Mouse (Mus musculus) liver, embryonic 14.5 days (tissue): Measurements from ENCODE around the gene Tac2. TPM values are rescaled to one million over a fixed set of nuclear protein-coding genes. Genes with fewer than 3 reads are reported as not detected.

Experiments used
- ATAC-seq: fragments of 200-750 bp; cut with Nextera tagmentation; 2 replicates; pipeline ENCODE4 v1.8.0; 2017; ENCODE audit warnings: moderate number of reproducible peaks, mild to moderate bottlenecking, moderate library complexity; ENCODE audit not compliant: insufficient read depth
- DNase-seq, 3 experiments: peaks; one replicate each; pipeline ENCODE4 v3.0.0-alpha.2; 2012 to 2013; ENCODE audit warnings: low read depth in 3 of 3, low spot score in 3 of 3
- H3K27ac ChIP-seq: fragments of 300-500 bp; sonication (generic); 2 replicates; pipeline ENCODE4 v1.5.1; 2014; ENCODE audit warnings: moderate library complexity, mild to moderate bottlenecking, control low read depth, inconsistent platforms
- H3K27me3 ChIP-seq: fragments of 300-500 bp; sonication (generic); 2 replicates; pipeline ENCODE4 v1.6.1; 2014; ENCODE audit warnings: mild to moderate bottlenecking, low read length, moderate library complexity; ENCODE audit not compliant: control insufficient read depth, insufficient read depth
- H3K36me3 ChIP-seq: fragments of 300-500 bp; sonication (generic); replicated peaks from 2 replicates; pipeline ENCODE4 v1.6.1; 2014; ENCODE audit warnings: low read depth; ENCODE audit not compliant: control insufficient read depth, insufficient read depth
- H3K4me1 ChIP-seq, 2 experiments: fragments of 200-500 bp in 1 of 2; fragments of 300-500 bp in 1 of 2; sonication (generic) in 1 of 2; replicated peaks; 2 replicates each; pipeline ENCODE4 v1.6.1; 2012 to 2014; ENCODE audit warnings: antibody characterized with exemption in 1 of 2, inconsistent platforms in 1 of 2, low read length in 1 of 2; ENCODE audit not compliant: control insufficient read depth in 2 of 2, insufficient read depth in 2 of 2
- H3K4me2 ChIP-seq: fragments of 300-500 bp; sonication (generic); 2 replicates; pipeline ENCODE4 v1.6.1; 2014; ENCODE audit warnings: low read depth, mild to moderate bottlenecking, control low read depth, moderate library complexity
- H3K4me3 ChIP-seq, 2 experiments: fragments of 200-500 bp in 1 of 2; fragments of 300-500 bp in 1 of 2; sonication (generic) in 1 of 2; 2 replicates each; pipeline ENCODE4 v1.5.1; 2012 to 2014; ENCODE audit warnings: low read depth in 2 of 2, low read length in 2 of 2, mild to moderate bottlenecking in 2 of 2, control low read depth in 1 of 2, inconsistent platforms in 1 of 2, moderate library complexity in 1 of 2; ENCODE audit not compliant: insufficient read depth in 1 of 2
- H3K9ac ChIP-seq: fragments of 300-500 bp; sonication (generic); replicated peaks from 2 replicates; pipeline ENCODE4 v1.6.1; 2014; ENCODE audit warnings: mild to moderate bottlenecking, control low read depth, moderate library complexity
- H3K9me3 ChIP-seq: fragments of 300-500 bp; sonication (generic); 2 replicates; pipeline ENCODE4 v1.6.1; 2016; ENCODE audit warnings: low read length, mixed read lengths; ENCODE audit not compliant: control insufficient read depth
- CTCF ChIP-seq: IDR thresholded peaks from 2 replicates; pipeline ENCODE4 v1.5.1; 2016; ENCODE audit warnings: antibody characterized with exemption, low read depth, control low read depth
- EP300 ChIP-seq: IDR thresholded peaks from 2 replicates; pipeline ENCODE4 v1.6.1; 2016; ENCODE audit warnings: antibody characterized with exemption, low read depth
- WGBS: fragments of 180-500 bp; shearing (Covaris S2); extraction: QIAGEN DNeasy Blood & Tissue Kit; methylation state at CpG from one replicate; pipeline ENCODE4 v1.1.7; 2014; ENCODE audit not compliant: insufficient replicate concordance; 5-methylcytosine and 5-hydroxymethylcytosine counted together
- polyA plus RNA-seq, 2 experiments: library from polyadenylated mRNA; depleted of rRNA in 1 of 2; stranded (reverse) in 1 of 2; unstranded in 1 of 2; fragments of >200 nt; fragmentation: Nextera tagmentation in 1 of 2; extraction: Ambion mirVana in 1 of 2; gene quantifications; 2 replicates each; pipeline versions ENCODE4 v1.2.1 to v1.2.3; 2012 to 2014

The Tac2 gene
- polyA plus RNA-seq, 2 experiments, result 20.7 to 26.8 TPM

DNA sequence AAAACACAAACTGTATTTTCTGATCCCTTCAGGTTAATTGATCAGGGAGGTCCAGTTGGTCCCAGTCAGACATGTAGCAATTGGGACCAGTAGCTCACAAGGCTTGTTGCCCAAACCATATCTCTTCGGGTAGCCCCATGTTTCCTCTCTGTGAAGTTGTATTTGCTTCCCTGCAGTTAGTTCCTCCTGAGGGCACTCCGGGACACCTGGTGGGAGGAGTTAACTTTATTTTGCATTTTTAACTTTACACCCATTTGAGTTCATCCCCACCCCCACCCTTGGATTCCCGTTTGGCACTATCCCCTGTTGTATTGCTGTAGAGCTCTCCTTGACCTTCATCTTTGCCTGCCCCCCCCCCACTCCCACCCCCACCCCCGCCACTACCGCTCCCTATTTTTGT, 21.6 kb downstream of the Tac2 start:
- Histone ChIP-seq H3K4me2 (no peak overlapping the region), H3K36me3 (peaks cover 22% of the 10 kb centered on the region), H3K4me1 (peaks cover 0 to 15% of the 10 kb centered on the region in 2 experiments; a peak in 1 of 4 replicates), H3K9ac (no peak overlapping the region), H3K27me3 (no peaks in the 10 kb centered on the region), H3K9me3 (no peaks in the 10 kb centered on the region), H3K4me3 (no peak overlapping the region), H3K27ac (no peak overlapping the region)
- ATAC-seq (no peak), DNase-seq (no peak)
- WGBS, result 55% methylated on average over 5 of the region's 5 CpGs
- no peak for TF ChIP-seq CTCF
- TF ChIP-seq EP300, result no peak

DNA sequence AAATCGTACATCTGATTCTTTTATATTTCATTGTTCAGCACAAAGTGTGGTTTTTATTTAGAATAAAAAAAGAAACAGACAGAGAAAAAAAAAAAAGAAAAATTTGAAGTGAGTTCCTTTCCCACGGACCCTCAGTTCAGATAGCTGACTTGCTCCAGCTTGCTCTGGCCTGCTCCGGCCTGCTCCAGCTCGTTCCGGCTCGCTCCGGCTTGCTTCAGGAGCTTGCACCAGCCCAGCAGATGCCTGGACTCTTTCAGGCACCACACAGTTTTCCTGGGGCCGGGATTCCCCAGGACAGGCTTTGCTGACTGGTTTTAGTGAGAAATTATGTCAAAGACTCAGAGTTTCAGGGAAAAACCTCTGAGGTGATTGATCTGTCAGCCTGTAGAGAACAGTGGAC, 23.0 kb downstream of the Tac2 start:
- WGBS, result 73% methylated on average over 8 of the region's 8 CpGs

DNA sequence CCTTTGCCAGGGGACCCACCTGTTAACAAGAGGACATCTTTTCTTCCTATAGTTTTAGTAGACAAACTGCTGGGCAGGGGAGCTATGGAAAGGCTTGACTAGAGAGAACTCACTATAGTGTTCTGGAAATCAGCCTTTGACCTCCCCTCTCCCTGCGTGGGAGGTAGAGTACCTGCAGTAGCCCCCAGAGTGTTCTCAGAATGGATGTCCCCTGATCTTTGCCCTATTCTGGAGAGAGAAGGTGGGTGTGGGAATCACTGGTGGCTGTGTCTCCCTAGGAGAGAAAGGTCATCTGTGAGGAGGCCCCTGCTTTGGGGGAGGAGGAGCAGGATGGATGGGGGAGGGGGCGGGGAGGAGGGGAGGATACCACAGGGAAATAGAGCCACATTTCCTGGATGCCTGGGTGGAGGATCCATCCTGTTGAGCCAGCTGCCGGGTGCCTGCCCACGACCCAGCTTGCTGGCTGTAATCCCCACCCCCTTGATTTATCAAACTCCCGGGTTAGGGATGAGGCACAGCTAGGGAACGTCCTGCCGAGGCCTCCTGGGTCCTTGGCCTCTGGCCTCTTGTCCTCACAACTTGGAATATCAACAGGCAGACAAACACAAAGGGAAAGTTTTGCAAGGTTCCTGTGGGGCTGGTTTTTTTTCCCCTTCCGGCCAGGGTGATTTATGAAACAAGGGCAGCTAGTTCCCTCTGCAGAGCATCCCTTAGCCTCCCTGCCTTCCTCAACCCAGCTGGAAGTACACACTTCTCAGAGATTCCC, 24.8 kb downstream of the Tac2 start:
- ATAC-seq (peak; percentile 50), DNase-seq (no peak)
- H3K4me3 ChIP-seq, result no peak overlapping the region
- peaks cover 2% of the 10 kb centered on the region for H3K36me3 ChIP-seq
- no peaks in the 10 kb centered on the region for H3K9me3 ChIP-seq
- 21% methylated on average over 8 of the region's 8 CpGs for WGBS
- H3K27ac ChIP-seq, result no peak overlapping the region
- no peaks in the 10 kb centered on the region for H3K27me3 ChIP-seq
- no peak overlapping the region for H3K9ac ChIP-seq
- H3K4me1 ChIP-seq, result peaks cover 0 to 17% of the 10 kb centered on the region in 2 experiments; a peak in 1 of 4 replicates
- TF ChIP-seq EP300, result no peak
- no peak for TF ChIP-seq CTCF
- H3K4me2 ChIP-seq, result peak overlapping the region; percentile 23

More for the DNA sequence above, 23.0 kb downstream of the Tac2 start:
- Histone ChIP-seq H3K27me3 (no peaks in the 10 kb centered on the region), H3K36me3 (peaks cover 15% of the 10 kb centered on the region), H3K4me2 (no peak overlapping the region), H3K27ac (no peak overlapping the region), H3K4me3 (no peak overlapping the region), H3K4me1 (peaks cover 0 to 15% of the 10 kb centered on the region in 2 experiments; a peak in 1 of 4 replicates), H3K9me3 (no peaks in the 10 kb centered on the region), H3K9ac (no peak overlapping the region)
- DNase-seq, result no peak
- no peak for TF ChIP-seq EP300
- no peak for TF ChIP-seq CTCF
- ATAC-seq, result no peak

DNA sequence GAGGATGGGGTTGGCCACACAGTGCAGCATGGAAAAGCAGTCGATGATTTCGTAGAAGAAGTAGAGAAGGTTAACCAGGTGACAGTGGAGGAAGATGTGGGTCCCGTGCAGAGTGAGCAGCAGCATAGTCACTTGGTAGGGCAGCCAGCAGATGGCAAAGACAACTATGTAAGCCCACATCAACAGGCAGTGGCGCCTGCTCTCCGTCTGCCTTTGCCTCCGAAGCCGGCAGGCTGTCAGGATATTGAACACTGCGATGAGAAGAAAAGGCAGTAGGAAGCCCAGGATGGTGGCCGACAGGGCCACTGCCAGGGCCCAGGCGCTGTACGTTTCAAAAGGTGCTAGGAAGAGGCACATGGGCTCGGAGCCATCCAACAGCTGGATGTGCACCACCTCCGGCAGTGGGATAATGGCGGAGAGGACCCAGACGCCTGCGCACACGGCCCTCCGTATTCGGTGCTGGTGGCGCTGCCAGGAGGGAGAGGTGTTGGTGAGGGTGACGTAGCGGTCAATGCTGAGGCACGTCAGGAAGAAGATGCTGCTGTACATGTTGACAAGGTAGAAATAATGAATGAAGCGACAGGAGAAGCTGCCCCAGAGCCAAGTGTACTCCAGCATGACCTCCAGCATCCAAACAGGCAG, 26.0 kb downstream of the Tac2 start:
- ATAC-seq (no peak), DNase-seq (no peak)
- Histone ChIP-seq H3K9ac (no peak overlapping the region), H3K36me3 (no peaks in the 10 kb centered on the region; the same call in 1 of the 2 replicates), H3K4me3 (peak overlapping the region; percentile 22 to 38; a peak in 3 of 4 replicates), H3K4me1 (peaks cover 5 to 26% of the 10 kb centered on the region in 2 experiments), H3K4me2 (peak overlapping the region; percentile 23; the same call in 1 of the 2 replicates), H3K27ac (no peak overlapping the region), H3K27me3 (no peaks in the 10 kb centered on the region), H3K9me3 (no peaks in the 10 kb centered on the region)
- TF ChIP-seq EP300 (no peak), CTCF (no peak)
- 52% methylated on average over 24 of the region's 24 CpGs for WGBS

DNA sequence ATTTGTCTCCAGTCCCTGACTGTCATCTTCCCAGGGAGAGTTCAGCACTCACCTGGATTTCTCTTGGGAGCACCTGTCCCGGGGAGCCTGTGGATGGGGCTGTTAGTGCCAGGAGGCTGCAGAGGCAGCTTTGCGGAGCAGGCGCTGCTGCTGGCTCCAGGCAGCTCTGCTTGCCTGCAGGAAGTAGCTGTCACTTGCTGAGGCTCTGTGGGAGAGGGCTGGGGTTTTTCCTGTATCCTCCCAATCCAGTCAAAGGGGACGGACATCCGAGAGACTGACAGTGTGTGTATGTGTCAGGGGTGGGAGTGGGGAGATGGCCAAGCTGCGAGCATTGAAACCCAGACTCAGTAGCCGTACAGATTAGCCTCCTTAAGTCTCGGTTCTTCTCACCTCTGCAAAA, 27.3 kb downstream of the Tac2 start, which contains the start of gene Gpr182:
Gpr182 (minus strand) TSS at position 185 of the 400 bp plus-strand sequence.
- Histone ChIP-seq H3K4me1 (peaks cover 10 to 30% of the 10 kb centered on the region in 2 experiments), H3K27ac (no peak within 1 kb of the TSS), H3K36me3 (no peaks in the 10 kb centered on the region; the same call in 1 of the 2 replicates), H3K27me3 (no peaks in the 10 kb centered on the region), H3K9ac (no peak within 1 kb of the TSS), H3K9me3 (no peaks in the 10 kb centered on the region), H3K4me3 (peak within 1 kb of the TSS; percentile 18 to 38; a peak in 3 of 4 replicates), H3K4me2 (peak within 1 kb of the TSS; percentile 29)
- no peak for DNase-seq
- ATAC-seq, result no peak
- no peak for TF ChIP-seq CTCF
- TF ChIP-seq EP300, result no peak
- WGBS, result 28% methylated on average over 8 of the region's 8 CpGs
